Mouse (Mus musculus): ENCODE data around the gene Tmed5. TPM values are rescaled to one million over a fixed set of nuclear protein-coding genes. Genes with fewer than 3 reads are reported as not detected.
A peak's percentile ranks its signal among the peaks of the same experiment; 100 is the strongest.

Tmed5 gene
- 30.4 and 30.7 TPM in 2 replicates for polyA plus RNA-seq (2014; fragmentation: Nextera tagmentation; extraction: Ambion mirVana)

- Histone ChIP-seq H3K9me3 (ENCODE audit: control insufficient read depth, low read length) (no peaks in the 10 kb centered on the region), H3K27me3 (ENCODE audit: control insufficient read depth, insufficient read depth, low read length) (no peaks in the 10 kb centered on the region), H3K4me1 (ENCODE audit: control insufficient read depth, insufficient read depth, low read length) (no peaks in the 10 kb centered on the region; the same call in 1 of the 2 replicates), H3K4me3 (ENCODE audit: low read depth, low read length) (peak within 1 kb of the TSS; percentile 80), H3K9ac (ENCODE audit: low read length) (peak within 1 kb of the TSS; percentile 83), H3K4me2 (peak within 1 kb of the TSS; percentile 70), H3K27ac (ENCODE audit: low read depth, low read length) (peak within 1 kb of the TSS; percentile 59; the same call in 1 of the 2 replicates), H3K36me3 (ENCODE audit: control insufficient read depth, insufficient read depth, low read length) (no peaks in the 10 kb centered on the region)
- DNase-seq (ENCODE audit: low spot score, missing footprints) (peak; percentile 100), ATAC-seq (ENCODE audit: low FRiP score) (peak; percentile 98)
- WGBS, result under 1% methylated on average over 65 of the region's 65 CpGs
These were observed at the start of gene Tmed5, which contains the start of gene Ccdc18 for GRCm38 (mm10) chr5:108132441-108133243. TSS of gene Tmed5 (minus strand) at chr5:108132620. TSS of gene Ccdc18 (plus strand) at chr5:108132875.

DNA sequence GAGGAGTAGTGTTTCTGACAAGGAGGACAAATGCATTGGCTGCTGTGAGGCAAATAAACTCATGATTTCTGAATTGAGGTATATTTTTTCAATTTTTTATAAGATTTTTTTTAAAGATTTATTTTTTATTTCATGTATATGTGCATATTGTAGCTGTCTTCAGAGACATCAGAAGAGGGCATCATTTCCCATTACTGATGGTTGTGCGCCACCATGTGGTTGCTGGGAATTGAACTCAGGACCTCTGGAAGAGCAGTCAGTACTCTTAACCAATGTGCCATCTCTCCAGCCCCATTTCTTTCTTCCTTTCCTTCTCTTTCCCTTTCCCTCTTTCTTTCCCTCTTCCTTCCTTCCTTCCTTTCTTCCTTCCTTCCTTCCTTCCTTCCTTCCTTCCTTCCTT lies 31.3 kb upstream of the Tmed5 start:
- H3K27me3 ChIP-seq (ENCODE audit: control insufficient read depth, insufficient read depth, low read length), result no peaks in the 10 kb centered on the region
- WGBS, result 19% methylated on average over 1 of the region's 1 CpGs
- H3K36me3 ChIP-seq (ENCODE audit: control insufficient read depth, insufficient read depth, low read length), result no peaks in the 10 kb centered on the region
- H3K4me2 ChIP-seq, result no peak overlapping the region
- H3K9me3 ChIP-seq (ENCODE audit: control insufficient read depth, low read length), result no peaks in the 10 kb centered on the region
- no peak overlapping the region for H3K4me3 ChIP-seq (ENCODE audit: low read depth, low read length)
- no peaks in the 10 kb centered on the region for H3K4me1 ChIP-seq (ENCODE audit: control insufficient read depth, insufficient read depth, low read length)
- H3K9ac ChIP-seq (ENCODE audit: low read length), result no peak overlapping the region
- DNase-seq (ENCODE audit: low spot score, missing footprints), result no peak
- no peak overlapping the region for H3K27ac ChIP-seq (ENCODE audit: low read depth, low read length)
- no peak for ATAC-seq (ENCODE audit: low FRiP score)

- no peaks in the 10 kb centered on the region for H3K27me3 ChIP-seq (ENCODE audit: control insufficient read depth, insufficient read depth, low read length)
- WGBS, result 87% methylated on average over 2 of the region's 2 CpGs
These were observed 28.4 kb upstream of the Tmed5 start for GRCm38 (mm10) chr5:108160796-108161195.

GRCm38 (mm10) chr5:108152592-108152991 lies 20.2 kb upstream of the Tmed5 start:
- no peaks in the 10 kb centered on the region for H3K36me3 ChIP-seq (ENCODE audit: control insufficient read depth, insufficient read depth, low read length)
- no peak overlapping the region for H3K9ac ChIP-seq (ENCODE audit: low read length)
- no peaks in the 10 kb centered on the region for H3K4me1 ChIP-seq (ENCODE audit: control insufficient read depth, insufficient read depth, low read length)
- no peak overlapping the region for H3K27ac ChIP-seq (ENCODE audit: low read depth, low read length)
- H3K4me2 ChIP-seq, result no peak overlapping the region
- no peak for ATAC-seq (ENCODE audit: low FRiP score)
- no peaks in the 10 kb centered on the region for H3K9me3 ChIP-seq (ENCODE audit: control insufficient read depth, low read length)
- no peaks in the 10 kb centered on the region for H3K27me3 ChIP-seq (ENCODE audit: control insufficient read depth, insufficient read depth, low read length)
- WGBS, result 91% methylated on average over 1 of the region's 1 CpGs
- DNase-seq (ENCODE audit: low spot score, missing footprints), result no peak
- H3K4me3 ChIP-seq (ENCODE audit: low read depth, low read length), result no peak overlapping the region

More at GRCm38 (mm10) chr5:108160796-108161195, 28.4 kb upstream of the Tmed5 start:
- H3K9ac ChIP-seq (ENCODE audit: low read length), result no peak overlapping the region
- ATAC-seq (ENCODE audit: low FRiP score), result no peak
- no peaks in the 10 kb centered on the region for H3K9me3 ChIP-seq (ENCODE audit: control insufficient read depth, low read length)
- H3K27ac ChIP-seq (ENCODE audit: low read depth, low read length), result no peak overlapping the region
- H3K4me2 ChIP-seq, result no peak overlapping the region
- H3K36me3 ChIP-seq (ENCODE audit: control insufficient read depth, insufficient read depth, low read length), result no peaks in the 10 kb centered on the region
- H3K4me1 ChIP-seq (ENCODE audit: control insufficient read depth, insufficient read depth, low read length), result no peaks in the 10 kb centered on the region
- DNase-seq (ENCODE audit: low spot score, missing footprints), result no peak
- H3K4me3 ChIP-seq (ENCODE audit: low read depth, low read length), result no peak overlapping the region

GRCm38 (mm10) chr5:108131849-108132440 lies 475 bp downstream of the Tmed5 start:
- Histone ChIP-seq H3K9me3 (ENCODE audit: control insufficient read depth, low read length) (no peaks in the 10 kb centered on the region), H3K27ac (ENCODE audit: low read depth, low read length) (peak overlapping the region; percentile 59; the same call in 1 of the 2 replicates), H3K36me3 (ENCODE audit: control insufficient read depth, insufficient read depth, low read length) (no peaks in the 10 kb centered on the region), H3K4me2 (peak overlapping the region; percentile 70), H3K9ac (ENCODE audit: low read length) (peak overlapping the region; percentile 83), H3K4me1 (ENCODE audit: control insufficient read depth, insufficient read depth, low read length) (no peaks in the 10 kb centered on the region; the same call in 1 of the 2 replicates), H3K27me3 (ENCODE audit: control insufficient read depth, insufficient read depth, low read length) (no peaks in the 10 kb centered on the region), H3K4me3 (ENCODE audit: low read depth, low read length) (peak overlapping the region; percentile 80)
- ATAC-seq (ENCODE audit: low FRiP score) (no peak; the same call in 1 of the 2 replicates), DNase-seq (ENCODE audit: low spot score, missing footprints) (peak; percentile 94)
- WGBS, result under 1% methylated on average over 32 of the region's 32 CpGs

GRCm38 (mm10) chr5:108120221-108120900 lies 12.1 kb downstream of the Tmed5 start:
- ATAC-seq (ENCODE audit: low FRiP score), result no peak
- WGBS, result 82% methylated on average over 9 of the region's 9 CpGs

DNA sequence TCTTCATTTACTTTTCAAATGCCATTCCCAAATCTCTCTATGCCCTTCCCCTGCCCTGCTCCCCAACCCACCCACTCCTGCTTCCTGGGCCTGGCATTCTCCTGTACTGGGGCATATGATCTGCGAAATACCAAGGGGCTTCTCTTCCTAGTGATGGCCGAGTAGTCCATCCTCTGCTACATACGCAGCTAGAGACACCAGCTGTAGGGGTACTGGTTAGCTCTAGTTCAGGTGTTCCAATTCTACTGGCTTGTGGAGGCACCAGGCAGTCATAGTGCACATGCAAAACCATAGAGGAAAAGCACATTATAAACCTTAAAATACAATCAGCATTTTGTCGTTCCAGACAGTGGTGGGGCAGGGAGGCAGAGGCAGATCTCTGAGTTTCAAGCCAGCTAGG lies 14.7 kb downstream of the Tmed5 start:
- no peak for ATAC-seq (ENCODE audit: low FRiP score)
- peak; percentile 70 for DNase-seq (ENCODE audit: low spot score, missing footprints)
- H3K4me1 ChIP-seq (ENCODE audit: control insufficient read depth, insufficient read depth, low read length), result no peaks in the 10 kb centered on the region
- H3K9me3 ChIP-seq (ENCODE audit: control insufficient read depth, low read length), result no peaks in the 10 kb centered on the region
- no peaks in the 10 kb centered on the region for H3K27me3 ChIP-seq (ENCODE audit: control insufficient read depth, insufficient read depth, low read length)
- no peak overlapping the region for H3K4me3 ChIP-seq (ENCODE audit: low read depth, low read length)
- no peak overlapping the region for H3K27ac ChIP-seq (ENCODE audit: low read depth, low read length)
- H3K36me3 ChIP-seq (ENCODE audit: control insufficient read depth, insufficient read depth, low read length), result no peaks in the 10 kb centered on the region
- 91% methylated on average over 4 of the region's 4 CpGs for WGBS
- no peak overlapping the region for H3K4me2 ChIP-seq
- H3K9ac ChIP-seq (ENCODE audit: low read length), result no peak overlapping the region

More at GRCm38 (mm10) chr5:108120221-108120900, 12.1 kb downstream of the Tmed5 start:
- H3K27ac ChIP-seq (ENCODE audit: low read depth, low read length), result no peak overlapping the region
- H3K36me3 ChIP-seq (ENCODE audit: control insufficient read depth, insufficient read depth, low read length), result no peaks in the 10 kb centered on the region
- H3K4me3 ChIP-seq (ENCODE audit: low read depth, low read length), result no peak overlapping the region
- no peaks in the 10 kb centered on the region for H3K9me3 ChIP-seq (ENCODE audit: control insufficient read depth, low read length)
- H3K27me3 ChIP-seq (ENCODE audit: control insufficient read depth, insufficient read depth, low read length), result no peaks in the 10 kb centered on the region
- DNase-seq (ENCODE audit: low spot score, missing footprints), result peak; percentile 78
- H3K4me2 ChIP-seq, result no peak overlapping the region
- H3K9ac ChIP-seq (ENCODE audit: low read length), result no peak overlapping the region
- no peaks in the 10 kb centered on the region for H3K4me1 ChIP-seq (ENCODE audit: control insufficient read depth, insufficient read depth, low read length)

DNA sequence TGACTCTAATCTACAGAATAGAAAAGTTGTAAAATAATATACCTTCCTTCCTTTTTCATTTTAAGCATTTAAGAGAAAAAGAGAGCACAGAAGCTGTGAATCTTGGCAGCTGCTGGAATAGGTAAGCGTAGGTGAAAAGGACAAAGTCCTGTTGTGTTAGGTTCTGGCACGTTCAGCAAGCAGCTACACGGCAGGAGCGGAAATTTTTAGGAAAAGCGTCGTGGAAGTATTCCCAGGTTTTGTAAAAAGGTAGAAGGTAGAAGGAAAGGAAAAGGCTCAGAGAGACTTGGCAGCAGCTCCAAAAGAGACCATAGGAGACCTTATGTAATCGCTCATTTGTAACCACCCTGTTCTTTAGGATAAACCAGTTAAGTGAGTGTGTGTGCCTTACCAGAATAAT lies 23.1 kb downstream of the Tmed5 start:
- H3K36me3 ChIP-seq (ENCODE audit: control insufficient read depth, insufficient read depth, low read length), result peaks cover 13% of the 10 kb centered on the region
- no peak overlapping the region for H3K27ac ChIP-seq (ENCODE audit: low read depth, low read length)
- 95% methylated on average over 7 of the region's 7 CpGs for WGBS

More for the DNA sequence above, 23.1 kb downstream of the Tmed5 start:
- DNase-seq (ENCODE audit: low spot score, missing footprints), result no peak
- H3K4me2 ChIP-seq, result no peak overlapping the region
- H3K4me1 ChIP-seq (ENCODE audit: control insufficient read depth, insufficient read depth, low read length), result no peaks in the 10 kb centered on the region
- no peak overlapping the region for H3K9ac ChIP-seq (ENCODE audit: low read length)
- H3K9me3 ChIP-seq (ENCODE audit: control insufficient read depth, low read length), result no peaks in the 10 kb centered on the region
- no peaks in the 10 kb centered on the region for H3K27me3 ChIP-seq (ENCODE audit: control insufficient read depth, insufficient read depth, low read length)
- ATAC-seq (ENCODE audit: low FRiP score), result no peak
- no peak overlapping the region for H3K4me3 ChIP-seq (ENCODE audit: low read depth, low read length)
